Comparison of ENCODE assay signal across 22 mouse cellular contexts in genomic region chr2:29961246-29961645, GRCm38 (mm10).
"Had no signal": no experiment of that assay in that cellular context is flagged by ENCODE, and none has a peak within 500 bp of the region (broad histone marks: within the 10 kb centered on the region; RNA-seq: fewer than 3 reads in every experiment).

No protein-coding gene starts in this region.

- H3K27ac ChIP-seq: heart, adult 2 months; heart, embryonic 13.5 days; heart, embryonic 15.5 days; hindbrain, embryonic 13.5 days; hindbrain, embryonic 15.5 days; hindbrain, postnatal 0 days; limb, embryonic 13.5 days; limb, embryonic 15.5 days; liver, embryonic 12.5 days; liver, embryonic 14.5 days had no signal

- DNase-seq: gastrocnemius, postnatal 14 days; gastrocnemius, postnatal 36 days; heart, adult 11 months; heart, adult 2 months; heart, postnatal 14 days; heart, postnatal 36 days; kidney, adult 11 months; kidney, adult 2 months; kidney, postnatal 10 days; kidney, postnatal 36 days; layer of hippocampus, adult 9-11 months; layer of hippocampus, postnatal 36 days; left cerebral cortex, postnatal 4 days had no signal

- H3K27me3 ChIP-seq: heart, embryonic 13.5 days; heart, embryonic 15.5 days; hindbrain, embryonic 13.5 days; hindbrain, embryonic 15.5 days; limb, embryonic 13.5 days; limb, embryonic 15.5 days had no signal

- H3K9ac ChIP-seq: heart, embryonic 13.5 days; heart, embryonic 15.5 days; hindbrain, embryonic 13.5 days; hindbrain, embryonic 15.5 days; limb, embryonic 13.5 days; limb, embryonic 15.5 days; liver, embryonic 12.5 days; liver, embryonic 14.5 days had no signal

- H3K9me3 ChIP-seq: heart, embryonic 13.5 days; heart, embryonic 15.5 days; hindbrain, embryonic 13.5 days; hindbrain, embryonic 15.5 days; limb, embryonic 13.5 days; limb, embryonic 15.5 days; liver, embryonic 12.5 days had no signal

- H3K4me3 ChIP-seq: heart, adult 2 months; heart, embryonic 13.5 days; heart, embryonic 15.5 days; hindbrain, embryonic 13.5 days; hindbrain, embryonic 15.5 days; limb, embryonic 13.5 days; limb, embryonic 15.5 days; liver, embryonic 12.5 days had no signal
